Mouse (Mus musculus) brain, embryonic 14.5 days (tissue): Measurements from ENCODE around the gene Glis3. TPM values are rescaled to one million over a fixed set of nuclear protein-coding genes. Genes with fewer than 3 reads are reported as not detected.
A peak's percentile ranks its signal among the peaks of the same experiment; 100 is the strongest.

Experiments
- DNase-seq: peaks from one replicate; pipeline ENCODE4 v3.0.0-alpha.2; 2011; ENCODE audit warnings: low read depth
- CTCF ChIP-seq: fragments of 200-500 bp; IDR thresholded peaks from 2 replicates; pipeline ENCODE4 v1.5.1; 2012; ENCODE audit warnings: inconsistent platforms, mild to moderate bottlenecking, moderate library complexity, borderline replicate concordance; ENCODE audit not compliant: insufficient read depth, insufficient read length; ENCODE audit errors: extremely low read depth
- POLR2A ChIP-seq: fragments of 200-500 bp; IDR thresholded peaks from 2 replicates; pipeline ENCODE4 v1.6.1; 2012; ENCODE audit warnings: mild to moderate bottlenecking, inconsistent platforms, borderline replicate concordance; ENCODE audit not compliant: poor library complexity, insufficient read depth, insufficient read length, severe bottlenecking; ENCODE audit errors: extremely low read depth
- polyA plus RNA-seq: library from polyadenylated mRNA; depleted of rRNA; stranded (reverse); fragments of >200 nt; gene quantifications from 2 replicates; pipeline ENCODE4 v1.2.3, GENCODE M21; 2012

Glis3 gene
- polyA plus RNA-seq, 1 experiment, result 3.1 TPM

DNA sequence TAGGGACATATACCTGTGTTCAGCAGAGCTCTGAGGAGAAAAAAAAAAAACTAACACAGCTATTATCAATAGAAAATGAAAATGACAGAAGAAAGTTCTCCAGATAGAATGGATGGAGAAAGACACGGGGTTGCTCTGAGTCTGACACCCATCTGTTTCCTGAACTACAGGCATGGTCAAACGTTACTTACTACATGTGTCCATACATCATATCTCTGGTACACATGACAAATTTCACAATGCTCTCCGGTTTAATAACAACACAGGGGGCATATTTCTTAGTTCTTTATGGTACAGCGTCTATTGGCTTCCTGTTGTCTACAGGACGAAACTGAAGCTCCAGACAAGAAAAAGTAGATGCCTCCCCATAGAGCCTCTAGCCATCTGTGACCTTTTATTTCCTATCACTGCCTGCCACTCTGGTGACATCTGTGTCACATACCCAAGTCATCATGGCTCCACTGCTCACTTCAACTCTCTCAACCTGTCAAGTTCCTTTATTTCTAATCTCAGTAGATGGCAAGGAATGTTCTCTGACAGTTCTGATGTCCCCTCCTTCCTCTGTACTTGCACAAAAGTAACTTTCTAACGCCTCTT, 251.6 kb downstream of the Glis3 start:
- no peak for DNase-seq
- TF ChIP-seq CTCF, result no peak
- TF ChIP-seq POLR2A, result no peak

DNA sequence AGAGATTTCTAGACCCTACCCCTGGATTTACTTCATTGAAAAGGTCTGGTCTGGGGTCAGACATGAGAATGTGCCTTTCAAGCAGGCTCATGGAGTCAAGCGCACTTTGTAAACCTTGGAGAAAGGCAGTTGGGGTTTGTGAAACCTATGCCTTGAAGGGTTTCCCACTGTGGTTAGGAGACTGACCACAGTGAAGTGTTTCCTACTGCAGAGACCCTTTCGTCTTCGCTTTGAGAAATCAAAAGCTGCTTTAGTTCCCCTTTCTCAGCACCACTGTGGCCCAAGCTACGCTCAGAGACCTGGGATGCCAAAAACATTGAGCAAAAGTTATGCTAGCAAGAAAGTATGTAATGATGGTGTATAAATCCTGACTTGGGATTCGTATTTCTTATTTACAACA, 255.7 kb downstream of the Glis3 start:
- TF ChIP-seq CTCF (no peak), POLR2A (no peak)
- no peak for DNase-seq

DNA sequence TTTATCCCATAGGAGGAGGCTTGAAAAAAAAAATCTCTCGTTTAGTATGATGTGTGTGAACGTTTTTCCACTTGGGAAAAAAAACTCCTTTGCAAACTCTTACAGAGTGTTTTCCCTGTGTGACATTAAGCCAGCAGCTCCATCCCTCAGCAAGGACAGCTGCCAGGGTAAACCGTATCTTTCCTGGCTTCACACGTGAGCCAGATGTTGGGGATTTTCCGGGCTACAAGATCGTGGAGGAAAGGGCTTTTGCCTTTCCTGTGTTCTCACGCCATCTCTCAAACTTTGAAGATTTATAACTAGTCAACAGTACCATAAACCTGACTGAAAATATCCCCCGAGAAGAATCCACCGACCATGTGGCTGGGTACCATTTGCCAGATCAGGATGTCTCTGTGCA, 256.9 kb downstream of the Glis3 start:
- DNase-seq, result no peak
- TF ChIP-seq POLR2A, result no peak
- TF ChIP-seq CTCF, result no peak

DNA sequence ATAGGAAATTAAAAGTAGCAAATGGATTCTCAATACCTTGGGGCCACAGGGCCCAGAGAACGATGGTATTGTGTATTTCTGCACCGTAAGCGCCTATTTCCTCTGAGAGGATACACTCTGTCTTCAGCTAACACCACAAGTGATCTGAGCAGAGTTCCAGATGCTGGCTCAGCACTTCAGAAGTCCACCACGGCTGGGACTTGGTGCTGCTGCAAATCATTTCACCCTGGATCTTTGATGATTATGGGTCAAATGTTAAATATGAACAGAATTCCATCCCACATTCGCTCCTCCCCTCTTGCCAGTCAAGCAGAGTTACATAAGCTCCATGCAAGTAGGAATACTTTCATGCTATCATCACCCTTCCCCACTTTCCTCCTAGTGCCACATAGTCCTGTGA, 263.8 kb downstream of the Glis3 start:
- DNase-seq, result no peak
- TF ChIP-seq CTCF (no peak), POLR2A (no peak)

DNA sequence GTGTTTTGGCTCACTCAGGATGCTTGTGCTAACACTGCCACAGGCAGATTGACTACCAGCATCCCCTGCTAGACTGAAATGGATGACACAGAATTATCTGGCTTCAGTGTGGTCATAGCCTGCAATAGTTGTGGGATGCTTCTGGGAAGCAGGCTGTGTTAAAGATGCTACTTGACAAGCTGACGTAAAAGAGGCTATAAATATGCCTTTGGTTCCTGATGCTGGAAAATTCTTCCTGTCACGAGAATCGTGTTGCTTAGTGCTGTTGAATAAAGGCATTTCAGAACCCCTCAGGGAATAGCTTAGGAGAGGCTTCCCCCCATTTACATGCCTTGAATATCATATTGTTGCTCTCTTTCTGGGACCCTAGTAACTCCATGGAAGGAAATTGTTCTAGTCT, 271.1 kb downstream of the Glis3 start:
- no peak for DNase-seq
- TF ChIP-seq POLR2A, result no peak
- TF ChIP-seq CTCF, result no peak

DNA sequence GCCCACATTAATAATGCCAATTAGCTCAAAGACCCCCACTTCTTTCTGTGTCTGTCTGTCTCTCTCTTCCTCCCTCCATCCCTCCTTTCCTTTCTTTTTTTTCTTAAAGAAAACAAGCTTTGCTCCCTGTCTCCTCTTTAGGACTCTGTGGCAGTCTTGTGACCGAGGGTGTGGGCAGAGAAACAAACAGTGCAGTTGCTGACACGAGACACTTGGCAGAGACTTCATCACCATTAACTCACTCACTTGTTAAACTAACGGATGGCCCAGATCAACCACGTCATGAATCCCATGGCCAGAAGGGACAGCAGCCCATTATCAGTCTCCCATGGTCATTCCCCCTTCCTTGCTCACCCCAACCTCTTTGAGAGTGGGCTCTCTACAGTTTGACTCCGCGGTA, 276.9 kb downstream of the Glis3 start:
- TF ChIP-seq CTCF (no peak), POLR2A (no peak)
- DNase-seq, result no peak

DNA sequence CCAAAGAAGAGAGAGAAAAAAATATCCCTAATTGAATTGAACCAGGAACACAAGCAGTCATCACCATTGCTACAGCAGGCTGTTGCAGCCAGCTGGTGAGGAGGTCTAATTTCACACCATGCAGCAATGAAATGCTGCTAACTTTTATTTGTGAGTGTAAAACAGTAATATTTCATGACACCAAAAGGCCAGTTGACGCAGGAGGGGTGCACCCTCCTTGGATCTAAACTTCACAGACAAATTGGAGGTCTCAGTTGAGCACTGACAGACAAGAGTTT, 284.4 kb downstream of the Glis3 start:
- no peak for DNase-seq
- no peak for TF ChIP-seq CTCF
- TF ChIP-seq POLR2A, result no peak

DNA sequence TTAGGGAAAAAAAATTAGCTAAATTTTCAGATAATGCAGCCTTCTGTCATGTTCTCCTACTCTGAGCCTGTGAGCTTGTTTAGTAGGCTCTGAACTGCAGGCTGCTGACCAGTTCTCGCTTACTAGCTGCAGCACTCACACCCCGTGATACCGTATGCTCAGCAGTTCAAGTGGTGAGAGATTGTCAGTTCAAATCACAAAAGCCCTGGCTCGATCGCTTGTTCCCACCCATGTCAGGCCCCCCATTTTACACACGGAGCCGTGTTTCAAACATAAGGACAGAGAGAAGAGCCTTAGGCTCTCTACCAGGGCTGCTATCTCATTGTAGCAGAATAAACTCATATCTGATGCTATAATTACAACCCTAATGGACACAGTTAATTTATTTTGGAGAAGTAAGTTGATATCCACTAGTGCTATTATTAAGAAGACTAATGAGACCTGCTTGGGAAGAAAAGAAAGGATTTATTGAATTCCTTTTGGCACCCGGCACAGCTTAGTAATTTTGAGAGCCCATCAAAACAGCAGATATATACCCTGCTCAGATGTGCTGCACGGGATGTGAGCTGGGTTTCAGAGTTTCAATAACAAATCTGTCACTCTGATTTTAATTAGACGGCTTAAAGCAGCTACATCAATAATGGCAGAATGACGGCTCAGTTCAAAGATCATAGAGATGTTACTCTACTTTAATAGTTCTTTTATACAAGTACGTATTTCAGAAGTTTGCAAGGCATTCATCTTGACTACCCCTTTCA, 284.9 kb downstream of the Glis3 start:
- TF ChIP-seq POLR2A (no peak), CTCF (no peak)
- DNase-seq, result peak; percentile 93

DNA sequence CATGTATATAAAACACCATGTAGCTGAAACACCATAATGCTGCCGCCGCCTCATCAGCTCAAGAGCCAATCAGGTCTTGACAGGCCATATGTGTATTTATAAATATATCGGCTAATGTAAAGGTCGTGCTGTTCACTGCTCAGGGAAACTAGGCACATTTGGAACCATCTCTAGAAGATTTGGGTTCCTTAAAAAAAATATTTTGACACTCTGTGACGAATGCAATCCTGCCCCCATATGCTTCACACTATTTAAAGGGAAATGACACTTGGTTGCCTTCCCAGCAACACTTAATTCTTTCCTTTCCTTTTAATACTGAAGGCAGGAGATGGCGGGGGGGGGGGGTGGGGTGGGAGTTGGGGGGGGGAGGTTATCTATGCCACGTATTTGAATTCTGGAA, 286.1 kb downstream of the Glis3 start:
- TF ChIP-seq POLR2A (no peak), CTCF (no peak)

DNA sequence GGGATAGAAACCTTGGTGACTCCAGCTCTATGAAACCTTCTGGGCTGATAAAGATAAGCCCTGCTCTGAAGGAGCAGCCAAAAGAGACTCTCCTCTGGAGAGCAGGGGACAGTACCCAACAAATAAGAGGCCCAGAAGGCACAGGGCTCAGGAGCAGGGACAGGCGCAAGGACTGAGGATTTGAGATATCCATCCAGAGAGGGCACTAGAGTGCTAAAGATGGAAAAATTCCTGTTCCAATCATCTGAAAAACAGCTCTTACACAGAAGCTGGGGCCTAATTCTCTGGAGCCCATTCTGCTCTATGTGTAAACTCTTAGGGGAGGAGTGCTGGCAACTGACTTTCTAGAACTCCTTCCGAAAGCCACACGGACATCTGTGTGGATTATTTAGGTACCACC, 287.0 kb downstream of the Glis3 start:
- no peak for TF ChIP-seq POLR2A
- TF ChIP-seq CTCF, result no peak
- peak; percentile 40 for DNase-seq

More for the DNA sequence above, 286.1 kb downstream of the Glis3 start:
- peak; percentile 88 for DNase-seq

DNA sequence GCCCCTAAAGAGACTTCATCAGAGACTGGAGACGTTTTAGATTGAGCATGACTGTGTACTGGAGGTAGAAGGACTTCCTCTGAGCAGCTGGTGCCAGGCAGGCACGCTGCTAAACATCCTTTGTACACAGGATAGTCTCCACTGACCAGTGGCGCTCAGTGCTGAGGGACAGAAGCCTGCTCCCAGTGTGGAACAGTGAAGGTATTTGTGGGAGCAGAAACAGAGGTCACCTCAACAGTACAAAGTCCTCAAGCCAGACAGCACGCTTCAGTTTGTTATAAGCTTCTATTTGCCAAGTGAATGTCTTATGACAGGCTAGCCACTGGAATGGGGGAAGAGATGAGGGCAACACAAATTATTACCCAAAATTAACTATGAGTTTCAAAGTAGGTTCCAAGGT, 289.0 kb downstream of the Glis3 start:
- no peak for DNase-seq
- TF ChIP-seq POLR2A (no peak), CTCF (no peak)

DNA sequence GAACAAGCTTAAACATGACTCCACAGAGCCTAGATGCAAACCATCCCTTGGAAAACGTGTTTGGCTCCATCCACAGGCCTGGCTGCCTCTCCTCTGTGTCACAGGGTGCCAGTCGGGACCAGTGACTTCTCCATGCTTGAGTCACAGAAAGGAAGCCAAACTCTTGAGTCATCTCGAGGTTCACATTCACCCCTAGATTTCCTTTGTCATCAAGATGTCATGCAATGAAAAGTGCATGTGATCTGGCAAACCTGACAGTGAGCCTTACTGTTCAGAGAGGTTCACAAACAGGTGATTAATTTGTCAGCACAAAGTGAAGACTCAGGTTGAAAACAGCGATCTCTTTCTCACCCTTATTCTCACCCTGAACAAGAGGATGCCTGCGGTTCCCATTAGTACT, 290.7 kb downstream of the Glis3 start:
- DNase-seq, result no peak
- TF ChIP-seq CTCF, result no peak
- TF ChIP-seq POLR2A, result no peak
